ENCODE assay signal across 20 mouse cellular contexts in genomic region chr4:63397981-63398537, GRCm38 (mm10). TPM values are rescaled to one million over a fixed set of nuclear protein-coding genes. Genes with fewer than 3 reads are reported as not detected.
DNase-seq lines count a peak whose midpoint lies in the region; ATAC-seq and TF ChIP-seq lines count a peak whose summit lies in the region.
"Had no signal": no experiment of that assay in that cellular context is flagged by ENCODE, and none has a peak within 500 bp of the region (broad histone marks: within the 10 kb centered on the region; RNA-seq: fewer than 3 reads in every experiment).

No protein-coding gene starts in this region.

- H3K4me3 ChIP-seq in lung, postnatal 0 days (ENCODE audit: low read depth, low read length) = no peak overlapping the region
- H3K4me3 ChIP-seq in bone marrow macrophage, adult 2 months (ENCODE audit: insufficient read depth, low read length) = no peak overlapping the region
- H3K4me3 ChIP-seq in limb, embryonic 13.5 days = no peak overlapping the region
- H3K4me3 ChIP-seq: hindbrain, embryonic 13.5 days had no signal

- ATAC-seq in lung, postnatal 0 days = no peak
- no peak for ATAC-seq in limb, embryonic 13.5 days (ENCODE audit: low FRiP score, low read depth)
- ATAC-seq: forebrain, embryonic 14.5 days had no signal

- TF ChIP-seq POLR2A in bone marrow macrophage, adult 2 months (IDR thresholded peaks at IDR 0.05; ENCODE audit: borderline replicate concordance, low read depth, low read length) = no peak

- H3K4me2 ChIP-seq in lung, postnatal 0 days (replicated peaks; ENCODE audit: low read depth, low read length) = no peak overlapping the region
- H3K4me2 ChIP-seq in limb, embryonic 13.5 days (replicated peaks) = no peak overlapping the region
- H3K4me2 ChIP-seq: heart, embryonic 11.5 days; hindbrain, embryonic 13.5 days had no signal

- H3K4me1 ChIP-seq in lung, postnatal 0 days (ENCODE audit: insufficient read depth, low read depth, low read length) = peaks cover 11% of the 10 kb centered on the region
- H3K4me1 ChIP-seq in bone marrow macrophage, adult 2 months (ENCODE audit: control insufficient read depth, insufficient read depth, low read length) = peaks cover 24% of the 10 kb centered on the region
- peaks cover 49% of the 10 kb centered on the region for H3K4me1 ChIP-seq in limb, embryonic 13.5 days

- DNase-seq in heart, adult 11 months = peak; percentile 91
- no peak for DNase-seq in heart, adult 8-10 months (ENCODE audit: low spot score)
- DNase-seq in lung, postnatal 0 days (ENCODE audit: low spot score) = no peak
- no peak for DNase-seq in lung, adult 18-20 months
- no peak for DNase-seq in left cerebral cortex, adult 9 months (ENCODE audit: low spot score in 2 of 2)
- DNase-seq in cerebellum, adult 11-12 months = no peak
- DNase-seq: cerebellum, adult 8-10 months; embryo, embryonic 11 days; kidney, adult 8-10 months; left cerebral cortex, postnatal 4 days had no signal

- TF ChIP-seq CTCF in lung, postnatal 0 days (IDR thresholded peaks at IDR 0.05) = no peak
- TF ChIP-seq CTCF in bone marrow macrophage, adult 2 months (IDR thresholded peaks at IDR 0.05; ENCODE audit: low read depth, low read length) = no peak

- H3K27me3 ChIP-seq in lung, postnatal 0 days (replicated peaks; ENCODE audit: insufficient read depth, low read length) = no peaks in the 10 kb centered on the region
- no peaks in the 10 kb centered on the region for H3K27me3 ChIP-seq in limb, embryonic 13.5 days
- H3K27me3 ChIP-seq: hindbrain, embryonic 13.5 days had no signal

- 0 out of 2 replicates have a peak overlapping the region, but pooled peaks have one; percentile 54 for H3K27ac ChIP-seq in lung, postnatal 0 days (ENCODE audit: low read length)
- H3K27ac ChIP-seq in bone marrow macrophage, adult 2 months (ENCODE audit: insufficient read depth, low read depth, low read length) = peak overlapping the region; percentile 86
- peak overlapping the region; percentile 72; the same call in 1 of the 2 replicates for H3K27ac ChIP-seq in limb, embryonic 13.5 days
- H3K27ac ChIP-seq: hindbrain, embryonic 13.5 days; stomach, postnatal 0 days had no signal

- peaks cover 8% of the 10 kb centered on the region; the same call in 1 of the 2 replicates for H3K36me3 ChIP-seq in lung, postnatal 0 days (ENCODE audit: insufficient read depth, low read length)
- peaks cover 43% of the 10 kb centered on the region for H3K36me3 ChIP-seq in limb, embryonic 13.5 days

- no peaks in the 10 kb centered on the region for H3K9me3 ChIP-seq in lung, postnatal 0 days (ENCODE audit: low read length)
- no peaks in the 10 kb centered on the region for H3K9me3 ChIP-seq in limb, embryonic 13.5 days
- H3K9me3 ChIP-seq: hindbrain, embryonic 13.5 days had no signal

- 82% methylated on average over 10 of the region's 10 CpGs for WGBS in lung, postnatal 0 days
- WGBS in limb, embryonic 13.5 days = 90% methylated on average over 10 of the region's 10 CpGs

- no peak overlapping the region for H3K9ac ChIP-seq in lung, postnatal 0 days (replicated peaks; ENCODE audit: low read depth)
- H3K9ac ChIP-seq in limb, embryonic 13.5 days = no peak overlapping the region
- H3K9ac ChIP-seq: hindbrain, embryonic 13.5 days had no signal

- TF ChIP-seq EP300 in lung, postnatal 0 days (IDR thresholded peaks at IDR 0.05) = no peak

RNA-seq across cellular contexts. Expression of gene Akna, which starts 5.1 kb away (rescaled TPM):
- 1 to 10 TPM; 3.1 to 4.4 (median 3.5) TPM for total RNA-seq in heart, adult 8-10 months (2022)
- 5.7 and 6.4 TPM in 2 replicates for polyA plus RNA-seq in lung, postnatal 0 days (2015; fragmentation: Nextera tagmentation; extraction: Ambion mirVana)
- polyA plus RNA-seq in bone marrow macrophage, adult 2 months (2012; ENCODE audit: insufficient read depth, insufficient read length, missing spikeins) = 33.3 and 39.4 TPM in 2 replicates
- 8.5 and 8.6 TPM in 2 replicates for polyA plus RNA-seq in limb, embryonic 13.5 days (2015; fragmentation: Nextera tagmentation; extraction: Ambion mirVana)

RNA-seq across cellular contexts. Expression of gene Orm2, which starts 35.8 kb away (rescaled TPM):
- under 1 TPM in 2 of 4 experiments, not detected in 2; 0.34 to 0.37 TPM for total RNA-seq in heart, adult 8-10 months (2022)
- polyA plus RNA-seq in lung, postnatal 0 days (2015; fragmentation: Nextera tagmentation; extraction: Ambion mirVana) = 0.21 and 0.46 TPM in 2 replicates
- polyA plus RNA-seq in bone marrow macrophage, adult 2 months (2012; ENCODE audit: insufficient read depth, insufficient read length, missing spikeins) = not detected in 2 replicates
- polyA plus RNA-seq in limb, embryonic 13.5 days (2015; fragmentation: Nextera tagmentation; extraction: Ambion mirVana) = not detected in 2 replicates
- total RNA-seq: gastrocnemius, postnatal 4 days; heart, postnatal 10 days; left cerebral cortex, adult 18-20 months; left cerebral cortex, postnatal 4 days had no signal
- polyA plus RNA-seq: forebrain, embryonic 14.5 days; heart, embryonic 11.5 days; hindbrain, embryonic 13.5 days; stomach, postnatal 0 days had no signal

RNA-seq across cellular contexts. Expression of gene Orm3, which starts 42.1 kb away (rescaled TPM):
- 1 to 10 TPM in 2 of 4 experiments, under 1 TPM in 2; 0.60 to 4.5 (median 1.7) TPM for total RNA-seq in heart, adult 8-10 months (2022)
- 0.21 TPM in 1 of 2 replicates, not detected in the other for polyA plus RNA-seq in lung, postnatal 0 days (2015; fragmentation: Nextera tagmentation; extraction: Ambion mirVana)
- not detected in 2 replicates for polyA plus RNA-seq in bone marrow macrophage, adult 2 months (2012; ENCODE audit: insufficient read depth, insufficient read length, missing spikeins)
- not detected in 2 replicates for polyA plus RNA-seq in limb, embryonic 13.5 days (2015; fragmentation: Nextera tagmentation; extraction: Ambion mirVana)
- total RNA-seq: gastrocnemius, postnatal 4 days; left cerebral cortex, adult 18-20 months; left cerebral cortex, postnatal 4 days had no signal
- polyA plus RNA-seq: forebrain, embryonic 14.5 days; heart, embryonic 11.5 days; hindbrain, embryonic 13.5 days; stomach, postnatal 0 days had no signal

RNA-seq across cellular contexts. Expression of gene Orm1, which starts 53.7 kb away (rescaled TPM):
- under 1 TPM in 1 of 4 experiments, not detected in 3; 0.75 TPM for total RNA-seq in heart, adult 8-10 months (2022)
- polyA plus RNA-seq in lung, postnatal 0 days (2015; fragmentation: Nextera tagmentation; extraction: Ambion mirVana) = 4.0 and 5.7 TPM in 2 replicates
- not detected in 2 replicates for polyA plus RNA-seq in bone marrow macrophage, adult 2 months (2012; ENCODE audit: insufficient read depth, insufficient read length, missing spikeins)
- not detected in 2 replicates for polyA plus RNA-seq in limb, embryonic 13.5 days (2015; fragmentation: Nextera tagmentation; extraction: Ambion mirVana)
- total RNA-seq: left cerebral cortex, adult 18-20 months; left cerebral cortex, postnatal 4 days had no signal
- polyA plus RNA-seq: forebrain, embryonic 14.5 days; heart, embryonic 11.5 days; hindbrain, embryonic 13.5 days; inflammation-experienced regulatory T-cells, adult 6 months had no signal
